ENCODE assay signal across 8 mouse cellular contexts in genomic region chr7:16810920-16811648, GRCm38 (mm10). TPM values are rescaled to one million over a fixed set of nuclear protein-coding genes. Genes with fewer than 3 reads are reported as not detected.
DNase-seq lines count a peak whose midpoint lies in the region; ATAC-seq lines count a peak whose summit lies in the region.

No protein-coding gene starts in this region.

- no peak overlapping the region for H3K27ac ChIP-seq in lung, embryonic 15.5 days
- H3K27ac ChIP-seq in forebrain, embryonic 12.5 days = peak overlapping the region; percentile 61
- peak overlapping the region; percentile 87 for H3K27ac ChIP-seq in neural tube, embryonic 13.5 days (replicated peaks)

- H3K4me2 ChIP-seq in lung, embryonic 15.5 days = peak overlapping the region; percentile 87
- H3K4me2 ChIP-seq in forebrain, embryonic 12.5 days = peak overlapping the region; percentile 72
- peak overlapping the region; percentile 70 for H3K4me2 ChIP-seq in neural tube, embryonic 13.5 days

- H3K9me3 ChIP-seq in lung, embryonic 15.5 days = no peaks in the 10 kb centered on the region
- H3K9me3 ChIP-seq in forebrain, embryonic 12.5 days = no peaks in the 10 kb centered on the region
- H3K9me3 ChIP-seq in neural tube, embryonic 13.5 days = no peaks in the 10 kb centered on the region

- peaks cover 23% of the 10 kb centered on the region for H3K27me3 ChIP-seq in lung, embryonic 15.5 days
- peaks cover 38% of the 10 kb centered on the region for H3K27me3 ChIP-seq in forebrain, embryonic 12.5 days
- H3K27me3 ChIP-seq in neural tube, embryonic 13.5 days = peaks cover 28% of the 10 kb centered on the region

- peak overlapping the region; percentile 23; the same call in 1 of the 2 replicates for H3K9ac ChIP-seq in lung, embryonic 15.5 days
- peak overlapping the region; percentile 63 for H3K9ac ChIP-seq in forebrain, embryonic 12.5 days
- peak overlapping the region; percentile 77 for H3K9ac ChIP-seq in neural tube, embryonic 13.5 days

- H3K4me1 ChIP-seq in lung, embryonic 15.5 days = peaks cover 28% of the 10 kb centered on the region
- peaks cover 49% of the 10 kb centered on the region for H3K4me1 ChIP-seq in forebrain, embryonic 12.5 days
- peaks cover 66% of the 10 kb centered on the region for H3K4me1 ChIP-seq in neural tube, embryonic 13.5 days (replicated peaks)

- WGBS in lung, embryonic 15.5 days = 8% methylated on average over 86 of the region's 90 CpGs
- 3% methylated on average over 89 of the region's 90 CpGs for WGBS in forebrain, embryonic 12.5 days
- 4% methylated on average over 77 of the region's 90 CpGs for WGBS in neural tube, embryonic 13.5 days

- H3K36me3 ChIP-seq in lung, embryonic 15.5 days = peaks cover 43% of the 10 kb centered on the region
- peaks cover 24% of the 10 kb centered on the region for H3K36me3 ChIP-seq in forebrain, embryonic 12.5 days (replicated peaks)
- peaks cover 32% of the 10 kb centered on the region for H3K36me3 ChIP-seq in neural tube, embryonic 13.5 days

- peak; percentile 28; the same call in 1 of the 2 replicates for ATAC-seq in lung, embryonic 15.5 days (ENCODE audit: borderline replicate concordance, extremely low read depth, low FRiP score, low TSS enrichment)
- ATAC-seq in forebrain, embryonic 12.5 days (ENCODE audit: low FRiP score) = no peak
- ATAC-seq in neural tube, embryonic 13.5 days (ENCODE audit: low read depth) = peak; percentile 20; the same call in 1 of the 2 replicates
- ATAC-seq in monocyte, adult 5-6 weeks (replicated peaks; ENCODE audit: insufficient number of reproducible peaks, low FRiP score, low TSS enrichment, poor library complexity, severe bottlenecking) = no peak

- no peak for DNase-seq in lung, adult 18-20 months
- peak; percentile 54 to 69 for DNase-seq in cerebellum, adult 18-20 months
- DNase-seq in left cerebral cortex, postnatal 4 days = peak; percentile 46
- DNase-seq in thymus, postnatal 14 days = no peak

- intact Hi-C loops in left cerebral cortex, postnatal 4 days (cut with DNase I) = loop anchor here (5.0 kb wide), 1 partner anchor 69 kb away; no protein-coding TSS in a partner anchor

- peak overlapping the region; percentile 38 for H3K4me3 ChIP-seq in lung, embryonic 15.5 days
- peak overlapping the region; percentile 43 for H3K4me3 ChIP-seq in forebrain, embryonic 12.5 days (replicated peaks)
- peak overlapping the region; percentile 47 for H3K4me3 ChIP-seq in neural tube, embryonic 13.5 days

RNA-seq across cellular contexts. Expression of gene Strn4, which starts 4.6 kb away (rescaled TPM):
- polyA plus RNA-seq in lung, embryonic 15.5 days (2015; fragmentation: Nextera tagmentation; extraction: Ambion mirVana) = 102 TPM in 2 replicates
- 176 and 180 TPM in 2 replicates for polyA plus RNA-seq in forebrain, embryonic 12.5 days (2016; fragmentation: Nextera tagmentation; extraction: Ambion mirVana)
- 100 to 1,000 TPM; 223 to 229 TPM for total RNA-seq in left cerebral cortex, postnatal 4 days (2021)
- 155 and 174 TPM in 2 replicates for polyA plus RNA-seq in neural tube, embryonic 13.5 days (2015; fragmentation: Nextera tagmentation; extraction: Ambion mirVana)
- 70.9 to 99.8 TPM (median 71.5 TPM) in 3 replicates for total RNA-seq in monocyte, adult 5-6 weeks (2017)

RNA-seq across cellular contexts. Expression of gene Fkrp, which starts 5.4 kb away (rescaled TPM):
- 28.9 and 30.6 TPM in 2 replicates for polyA plus RNA-seq in lung, embryonic 15.5 days (2015; fragmentation: Nextera tagmentation; extraction: Ambion mirVana)
- polyA plus RNA-seq in forebrain, embryonic 12.5 days (2016; fragmentation: Nextera tagmentation; extraction: Ambion mirVana) = 30.5 and 31.4 TPM in 2 replicates
- total RNA-seq in left cerebral cortex, postnatal 4 days (2021) = 10 to 100 TPM; 35.8 to 38.9 TPM
- 40.0 and 45.9 TPM in 2 replicates for polyA plus RNA-seq in neural tube, embryonic 13.5 days (2015; fragmentation: Nextera tagmentation; extraction: Ambion mirVana)
- total RNA-seq in monocyte, adult 5-6 weeks (2017) = 9.6 to 15.3 TPM (median 10.6 TPM) in 3 replicates

RNA-seq across cellular contexts. Expression of gene Slc1a5, which starts 29.9 kb away (rescaled TPM):
- 53.7 and 54.5 TPM in 2 replicates for polyA plus RNA-seq in lung, embryonic 15.5 days (2015; fragmentation: Nextera tagmentation; extraction: Ambion mirVana)
- polyA plus RNA-seq in forebrain, embryonic 12.5 days (2016; fragmentation: Nextera tagmentation; extraction: Ambion mirVana) = 30.6 and 32.0 TPM in 2 replicates
- 1 to 10 TPM; 8.8 TPM for total RNA-seq in left cerebral cortex, postnatal 4 days (2021)
- 8.8 and 9.0 TPM in 2 replicates for polyA plus RNA-seq in neural tube, embryonic 13.5 days (2015; fragmentation: Nextera tagmentation; extraction: Ambion mirVana)
- 40.9 to 71.2 TPM (median 56.6 TPM) in 3 replicates for total RNA-seq in monocyte, adult 5-6 weeks (2017)

RNA-seq across cellular contexts. Expression of gene Prkd2, which starts 31.6 kb away (rescaled TPM):
- 18.9 and 19.7 TPM in 2 replicates for polyA plus RNA-seq in lung, embryonic 15.5 days (2015; fragmentation: Nextera tagmentation; extraction: Ambion mirVana)
- 10.0 and 10.9 TPM in 2 replicates for polyA plus RNA-seq in forebrain, embryonic 12.5 days (2016; fragmentation: Nextera tagmentation; extraction: Ambion mirVana)
- 1 to 10 TPM; 9.1 to 9.5 TPM for total RNA-seq in left cerebral cortex, postnatal 4 days (2021)
- polyA plus RNA-seq in neural tube, embryonic 13.5 days (2015; fragmentation: Nextera tagmentation; extraction: Ambion mirVana) = 6.3 and 6.8 TPM in 2 replicates
- total RNA-seq in monocyte, adult 5-6 weeks (2017) = 13.1 to 26.6 TPM (median 15.6 TPM) in 3 replicates

Comparison
In these comparisons a context has a peak if more than half of its experiments do, and no peak if none do; other contexts are left out.
1. ATAC-seq: peak in lung, embryonic 15.5 days (single experiment) and neural tube, embryonic 13.5 days (single experiment); none in forebrain, embryonic 12.5 days (single experiment) and monocyte, adult 5-6 weeks (single experiment).
2. H3K9ac ChIP-seq: peak in every context shown above with its lines; median percentile 77 in neural tube, embryonic 13.5 days; 63 in forebrain, embryonic 12.5 days; 23 in lung, embryonic 15.5 days.
3. DNase-seq: peak in cerebellum, adult 18-20 months (2 of 2) and left cerebral cortex, postnatal 4 days (single experiment); none in lung, adult 18-20 months (0 of 2) and thymus, postnatal 14 days (single experiment).
4. Peak in every context shown above with its lines, with median percentiles within 50 percentile points of each other: H3K4me2 ChIP-seq and H3K4me3 ChIP-seq.